Mouse (Mus musculus) hindbrain, postnatal 0 days (tissue): ENCODE results near the gene Mageb18. TPM values are rescaled to one million over a fixed set of nuclear protein-coding genes. Genes with fewer than 3 reads are reported as not detected.

Source experiments
- ATAC-seq: fragments of 200-750 bp; cut with Nextera tagmentation; 2 replicates; pipeline ENCODE4 v1.8.0; 2017; ENCODE audit warnings: mild to moderate bottlenecking, moderate TSS enrichment, moderate library complexity
- DNase-seq: peaks from one replicate; pipeline ENCODE4 v3.0.0-alpha.2; 2015; ENCODE audit warnings: low spot score
- H3K27ac ChIP-seq: fragments of 300-500 bp; sonication (generic); 2 replicates; pipeline ENCODE4 v1.5.1; 2014; ENCODE audit warnings: mild to moderate bottlenecking
- H3K27me3 ChIP-seq: fragments of 300-500 bp; sonication (generic); 2 replicates; pipeline ENCODE4 v1.6.1; 2014; ENCODE audit warnings: low read length, mixed read lengths; ENCODE audit not compliant: insufficient read depth
- H3K36me3 ChIP-seq: fragments of 300-500 bp; sonication (generic); 2 replicates; pipeline ENCODE4 v1.6.1; 2014; ENCODE audit warnings: low read length, mixed read lengths; ENCODE audit not compliant: insufficient read depth
- H3K4me1 ChIP-seq: fragments of 300-500 bp; sonication (generic); 2 replicates; pipeline ENCODE4 v1.6.1; 2014; ENCODE audit warnings: antibody characterized with exemption, low read length, mixed read lengths; ENCODE audit not compliant: insufficient read depth
- H3K4me2 ChIP-seq: fragments of 300-500 bp; sonication (generic); 2 replicates; pipeline ENCODE4 v1.6.1; 2014; ENCODE audit warnings: low read depth, mild to moderate bottlenecking, low read length, moderate library complexity, mixed read lengths
- H3K4me3 ChIP-seq: fragments of 300-500 bp; sonication (generic); 2 replicates; pipeline ENCODE4 v1.5.1; 2014; ENCODE audit warnings: low read length
- H3K9ac ChIP-seq: fragments of 300-500 bp; sonication (generic); replicated peaks from 2 replicates; pipeline ENCODE4 v1.6.1; 2014; ENCODE audit warnings: mild to moderate bottlenecking, low read length, moderate library complexity, mixed read lengths
- H3K9me3 ChIP-seq: fragments of 300-500 bp; sonication (generic); 2 replicates; pipeline ENCODE4 v1.6.1; 2016; ENCODE audit warnings: low read length, mixed read lengths
- CTCF ChIP-seq: IDR thresholded peaks from 2 replicates; pipeline ENCODE4 v1.5.1; 2016; ENCODE audit warnings: antibody characterized with exemption, control low read depth, low read depth
- WGBS: fragments of 180-500 bp; shearing (Covaris S2); extraction: QIAGEN DNeasy Blood & Tissue Kit; methylation state at CpG from one replicate; pipeline ENCODE4 v1.1.7; 2014; 5-methylcytosine and 5-hydroxymethylcytosine counted together
- polyA plus RNA-seq: library from polyadenylated mRNA; unstranded; fragments of >200 nt; fragmentation: Nextera tagmentation; extraction: Ambion mirVana; gene quantifications from 2 replicates; pipeline ENCODE4 v1.2.1, GENCODE M21; 2015
- total RNA-seq: library from RNA; depleted of rRNA; stranded (reverse); fragments of >200 nt; gene quantifications from 2 replicates; pipeline ENCODE4 v1.2.3, GENCODE M21; 2014; rRNA removed

The Mageb18 gene
- total and polyA plus RNA-seq, 2 experiments from 2014 or later: 0.16 TPM; not detected in 1

DNA sequence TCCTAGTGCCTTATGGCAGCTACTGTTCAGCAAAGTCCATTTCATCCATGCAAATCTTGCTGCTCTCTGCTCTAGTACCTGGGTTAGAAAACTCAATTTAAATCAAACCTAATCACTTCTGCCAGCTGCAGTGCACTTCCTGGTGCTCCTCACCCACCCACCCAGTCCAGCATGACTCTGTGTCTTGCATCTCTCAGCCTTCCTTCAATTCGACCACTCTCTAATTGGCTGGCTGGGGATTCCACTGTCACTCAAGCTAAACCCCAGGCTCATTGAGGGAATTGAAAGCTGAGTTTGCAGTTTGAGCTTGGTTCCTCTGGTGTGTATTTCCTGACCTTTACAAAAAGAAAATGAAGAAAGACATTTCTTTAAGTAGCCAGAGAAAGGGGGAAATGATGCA lies 275.8 kb downstream of the Mageb18 start:
- ATAC-seq (no peak), DNase-seq (no peak)
- Histone ChIP-seq H3K4me1 (no peaks in the 10 kb centered on the region), H3K9ac (no peak overlapping the region), H3K36me3 (no peaks in the 10 kb centered on the region), H3K4me2 (no peak overlapping the region), H3K4me3 (no peak overlapping the region), H3K27me3 (no peaks in the 10 kb centered on the region), H3K9me3 (no peaks in the 10 kb centered on the region), H3K27ac (no peak overlapping the region)
- no peak for TF ChIP-seq CTCF
- 33% methylated on average over 1 of the region's 1 CpGs for WGBS

DNA sequence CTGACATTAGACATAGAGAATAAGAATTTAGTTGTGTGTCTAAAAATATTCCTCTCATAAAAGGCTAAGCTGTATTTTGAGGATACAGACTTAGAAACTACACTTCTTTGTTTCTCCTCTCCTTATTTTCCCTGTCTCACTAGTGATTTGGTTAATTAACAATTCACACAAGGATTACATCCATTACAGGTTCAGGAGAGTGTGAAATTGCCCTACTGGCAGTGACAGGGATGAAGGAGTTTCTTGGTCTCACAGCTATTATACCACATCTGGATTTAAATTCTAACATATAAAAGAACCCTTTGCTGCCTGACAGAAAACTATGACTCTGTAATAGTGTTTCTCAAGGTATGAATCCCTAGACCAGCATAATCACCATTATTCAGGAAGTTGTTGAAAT lies 318.8 kb downstream of the Mageb18 start:
- ATAC-seq: no peak
- DNase-seq: no peak
- Histone ChIP-seq H3K9ac (no peak overlapping the region), H3K36me3 (no peaks in the 10 kb centered on the region), H3K27ac (no peak overlapping the region), H3K4me1 (no peaks in the 10 kb centered on the region), H3K27me3 (no peaks in the 10 kb centered on the region), H3K4me3 (no peak overlapping the region), H3K4me2 (no peak overlapping the region), H3K9me3 (no peaks in the 10 kb centered on the region)
- TF ChIP-seq CTCF: no peak

Other genes with a start within 250 kb of the Mageb18 start
- gene Gm5941, start 109.6 kb downstream of the Mageb18 start, total RNA-seq: not detected in 2 replicates
- not detected in 2 replicates for gene Gm5941, start 109.6 kb downstream of the Mageb18 start, polyA plus RNA-seq